Mouse (Mus musculus) hindbrain, embryonic 14.5 days (tissue): Measurements from ENCODE around the gene Btbd9. TPM values are rescaled to one million over a fixed set of nuclear protein-coding genes. Genes with fewer than 3 reads are reported as not detected.

Source experiments
- ATAC-seq: fragments of 200-750 bp; cut with Nextera tagmentation; 2 replicates; pipeline ENCODE4 v1.8.0; 2017; ENCODE audit warnings: moderate number of reproducible peaks, mild to moderate bottlenecking, moderate TSS enrichment, moderate library complexity; ENCODE audit not compliant: low FRiP score
- DNase-seq: peaks from one replicate; pipeline ENCODE4 v3.0.0-alpha.2; 2015; ENCODE audit warnings: low spot score
- H3K27ac ChIP-seq: fragments of 300-500 bp; sonication (generic); 2 replicates; pipeline ENCODE4 v1.5.1; 2014; ENCODE audit warnings: mild to moderate bottlenecking, moderate library complexity
- H3K27me3 ChIP-seq: fragments of 300-500 bp; sonication (generic); 2 replicates; pipeline ENCODE4 v1.6.1; 2014; ENCODE audit warnings: mild to moderate bottlenecking, low read length, mixed read lengths; ENCODE audit not compliant: control insufficient read depth, insufficient read depth
- H3K36me3 ChIP-seq: fragments of 300-500 bp; sonication (generic); replicated peaks from 2 replicates; pipeline ENCODE4 v1.6.1; 2014; ENCODE audit not compliant: control insufficient read depth, insufficient read depth
- H3K4me1 ChIP-seq: fragments of 300-500 bp; sonication (generic); replicated peaks from 2 replicates; pipeline ENCODE4 v1.6.1; 2014; ENCODE audit warnings: antibody characterized with exemption, low read length, mixed read lengths; ENCODE audit not compliant: control insufficient read depth, insufficient read depth
- H3K4me2 ChIP-seq: fragments of 300-500 bp; sonication (generic); replicated peaks from 2 replicates; pipeline ENCODE4 v1.6.1; 2014; ENCODE audit warnings: mild to moderate bottlenecking, moderate library complexity
- H3K4me3 ChIP-seq: fragments of 300-500 bp; sonication (generic); replicated peaks from 2 replicates; pipeline ENCODE4 v1.5.1; 2014; ENCODE audit warnings: mild to moderate bottlenecking, low read length
- H3K9ac ChIP-seq: fragments of 300-500 bp; sonication (generic); 2 replicates; pipeline ENCODE4 v1.6.1; 2014
- H3K9me3 ChIP-seq: fragments of 300-500 bp; sonication (generic); 2 replicates; pipeline ENCODE4 v1.6.1; 2016; ENCODE audit warnings: low read length; ENCODE audit not compliant: control insufficient read depth
- WGBS: fragments of 180-500 bp; shearing (Covaris S2); extraction: QIAGEN DNeasy Blood & Tissue Kit; methylation state at CpG from one replicate; pipeline ENCODE4 v1.1.7; 2014; 5-methylcytosine and 5-hydroxymethylcytosine counted together
- polyA plus RNA-seq: library from polyadenylated mRNA; unstranded; fragments of >200 nt; fragmentation: Nextera tagmentation; extraction: Ambion mirVana; gene quantifications from 2 replicates; pipeline ENCODE4 v1.2.1, GENCODE M21; 2014

The Btbd9 gene
- polyA plus RNA-seq, 1 experiment from 2014 or later = 126 TPM

GRCm38 (mm10) chr17:30336816-30337215 lies 239.5 kb downstream of the Btbd9 start:
- no peak overlapping the region for H3K4me2 ChIP-seq
- H3K9me3 ChIP-seq = no peaks in the 10 kb centered on the region
- peaks cover 17% of the 10 kb centered on the region for H3K4me1 ChIP-seq
- H3K36me3 ChIP-seq = no peaks in the 10 kb centered on the region
- ATAC-seq (no peak), DNase-seq (no peak)
- no peak overlapping the region for H3K4me3 ChIP-seq
- H3K27ac ChIP-seq = no peak overlapping the region
- 45% methylated on average over 7 of the region's 7 CpGs for WGBS
- no peaks in the 10 kb centered on the region for H3K27me3 ChIP-seq
- no peak overlapping the region for H3K9ac ChIP-seq

GRCm38 (mm10) chr17:30336280-30336679 lies 240.0 kb downstream of the Btbd9 start:
- Histone ChIP-seq H3K27ac (no peak overlapping the region), H3K9ac (no peak overlapping the region), H3K4me1 (peaks cover 17% of the 10 kb centered on the region), H3K4me2 (no peak overlapping the region), H3K9me3 (no peaks in the 10 kb centered on the region), H3K27me3 (no peaks in the 10 kb centered on the region), H3K4me3 (no peak overlapping the region), H3K36me3 (no peaks in the 10 kb centered on the region)
- DNase-seq (no peak), ATAC-seq (no peak)
- 57% methylated on average over 5 of the region's 5 CpGs for WGBS

DNA sequence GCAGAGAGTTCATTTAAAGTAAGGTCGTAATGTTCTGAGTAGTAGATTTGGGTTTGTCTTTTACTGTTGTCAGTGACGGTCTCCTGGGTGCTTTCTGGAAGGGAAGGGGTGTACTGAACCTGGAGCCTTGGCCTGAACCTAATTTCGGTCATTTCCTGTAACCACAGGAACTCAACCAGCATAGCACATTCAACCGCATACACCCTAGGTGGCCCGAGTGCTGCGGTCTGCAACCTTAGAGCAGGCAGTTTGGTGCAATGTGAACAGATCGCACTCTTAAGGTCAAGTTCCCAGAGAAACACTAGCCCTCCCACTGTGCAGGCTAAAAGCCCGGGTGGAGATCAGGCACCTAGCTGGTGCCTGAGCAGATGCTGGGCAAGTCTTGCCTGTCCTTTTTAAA lies 240.5 kb downstream of the Btbd9 start:
- H3K4me1 ChIP-seq = peaks cover 13% of the 10 kb centered on the region
- DNase-seq (no peak), ATAC-seq (no peak)
- H3K4me3 ChIP-seq = no peak overlapping the region
- WGBS = 65% methylated on average over 8 of the region's 8 CpGs
- no peaks in the 10 kb centered on the region for H3K9me3 ChIP-seq
- H3K36me3 ChIP-seq = no peaks in the 10 kb centered on the region
- H3K9ac ChIP-seq = no peak overlapping the region
- no peak overlapping the region for H3K27ac ChIP-seq
- H3K4me2 ChIP-seq = no peak overlapping the region
- H3K27me3 ChIP-seq = no peaks in the 10 kb centered on the region

GRCm38 (mm10) chr17:30334257-30334656 lies 242.0 kb downstream of the Btbd9 start:
- Histone ChIP-seq H3K9me3 (no peaks in the 10 kb centered on the region), H3K27me3 (no peaks in the 10 kb centered on the region), H3K4me1 (peaks cover 9% of the 10 kb centered on the region), H3K4me2 (no peak overlapping the region), H3K4me3 (no peak overlapping the region), H3K36me3 (no peaks in the 10 kb centered on the region), H3K27ac (no peak overlapping the region), H3K9ac (no peak overlapping the region)
- no peak for DNase-seq
- whole genome bisulfite sequencing = 77% methylated on average over 6 of the region's 6 CpGs
- ATAC-seq = no peak

GRCm38 (mm10) chr17:30333136-30333535 lies 243.2 kb downstream of the Btbd9 start:
- no peak overlapping the region for H3K4me2 ChIP-seq
- H3K9me3 ChIP-seq = no peaks in the 10 kb centered on the region
- 87% methylated on average over 4 of the region's 4 CpGs for WGBS
- no peak for DNase-seq
- no peak overlapping the region for H3K4me3 ChIP-seq
- H3K27me3 ChIP-seq = no peaks in the 10 kb centered on the region
- H3K27ac ChIP-seq = no peak overlapping the region
- peaks cover 18% of the 10 kb centered on the region for H3K4me1 ChIP-seq
- no peaks in the 10 kb centered on the region for H3K36me3 ChIP-seq
- ATAC-seq = no peak
- no peak overlapping the region for H3K9ac ChIP-seq

DNA sequence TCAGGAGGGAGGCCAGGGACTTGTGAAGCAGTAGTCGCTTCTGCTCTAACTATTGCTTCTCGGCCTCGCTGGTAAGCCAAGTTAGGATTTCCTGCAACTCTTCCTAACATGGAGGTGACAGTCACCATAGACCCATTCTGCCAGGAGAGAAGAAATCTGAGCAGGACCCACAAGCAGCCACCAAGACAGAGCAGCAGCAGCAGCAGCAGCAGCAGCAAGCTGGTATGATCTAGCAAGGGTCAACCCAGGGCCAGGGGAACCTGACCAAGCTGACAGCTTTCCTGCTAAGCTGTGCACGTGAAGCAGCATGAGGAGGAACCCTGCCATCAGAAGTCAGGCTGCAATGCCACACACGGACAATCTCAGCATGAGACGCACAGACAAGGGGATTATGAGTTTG lies 244.9 kb downstream of the Btbd9 start:
- no peaks in the 10 kb centered on the region for H3K9me3 ChIP-seq
- no peak overlapping the region for H3K4me2 ChIP-seq
- no peak for DNase-seq
- H3K9ac ChIP-seq = no peak overlapping the region
- H3K4me1 ChIP-seq = peaks cover 11% of the 10 kb centered on the region
- H3K27ac ChIP-seq = no peak overlapping the region
- H3K4me3 ChIP-seq = no peak overlapping the region
- H3K36me3 ChIP-seq = no peaks in the 10 kb centered on the region
- 74% methylated on average over 6 of the region's 6 CpGs for WGBS
- ATAC-seq = no peak
- H3K27me3 ChIP-seq = no peaks in the 10 kb centered on the region

DNA sequence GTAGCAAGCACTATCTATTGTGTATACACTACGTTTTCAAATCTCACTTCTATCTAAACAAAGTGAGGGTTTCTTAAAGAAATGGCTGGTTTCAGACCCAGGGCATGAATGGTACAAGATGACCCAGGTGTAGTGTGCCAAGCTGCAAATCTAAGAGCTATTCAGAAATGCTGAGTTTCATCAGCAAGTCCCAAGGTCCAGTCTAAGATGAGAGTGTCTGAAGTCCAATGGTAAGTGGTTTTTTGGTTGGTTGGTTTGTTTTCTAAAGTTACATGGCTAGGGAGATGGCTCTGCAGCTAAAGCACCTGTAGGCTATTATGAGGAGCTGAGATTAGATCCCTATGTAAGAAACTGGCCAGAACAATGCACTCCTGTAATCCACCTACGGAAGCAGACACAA lies 246.8 kb downstream of the Btbd9 start:
- Histone ChIP-seq H3K4me1 (0 out of 2 replicates have a peak, but pooled peaks cover 8% of the 10 kb centered on the region), H3K36me3 (no peaks in the 10 kb centered on the region), H3K27me3 (no peaks in the 10 kb centered on the region), H3K4me3 (no peak overlapping the region), H3K27ac (no peak overlapping the region), H3K9ac (no peak overlapping the region), H3K9me3 (no peaks in the 10 kb centered on the region), H3K4me2 (no peak overlapping the region)
- WGBS = 89% methylated on average over 2 of the region's 2 CpGs
- ATAC-seq (no peak), DNase-seq (no peak)

DNA sequence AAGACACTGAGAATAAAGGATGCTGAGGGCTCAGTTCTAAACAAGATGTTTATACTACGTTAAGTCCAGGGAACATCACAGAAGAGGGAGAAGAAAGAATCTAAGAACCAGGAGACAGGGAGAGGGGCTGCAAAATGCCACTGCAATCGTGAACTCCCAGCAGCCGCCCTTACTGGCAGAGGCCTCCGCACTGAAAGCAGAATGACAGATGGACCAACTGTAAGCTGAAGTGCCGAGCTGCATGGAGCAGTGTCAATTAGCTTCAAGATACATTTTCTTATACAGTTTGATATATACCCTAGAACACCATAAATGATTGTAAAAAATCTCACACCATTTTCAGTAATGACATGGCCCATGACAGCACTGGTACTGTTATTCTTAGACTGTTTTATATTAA lies 247.4 kb downstream of the Btbd9 start:
- Histone ChIP-seq H3K9me3 (no peaks in the 10 kb centered on the region), H3K4me2 (no peak overlapping the region), H3K4me1 (0 out of 2 replicates have a peak, but pooled peaks cover 8% of the 10 kb centered on the region), H3K36me3 (no peaks in the 10 kb centered on the region), H3K9ac (no peak overlapping the region), H3K4me3 (no peak overlapping the region), H3K27me3 (no peaks in the 10 kb centered on the region), H3K27ac (no peak overlapping the region)
- DNase-seq (no peak), ATAC-seq (no peak)
- WGBS = 47% methylated on average over 5 of the region's 5 CpGs

- Histone ChIP-seq H3K4me1 (0 out of 2 replicates have a peak, but pooled peaks cover 8% of the 10 kb centered on the region), H3K27me3 (no peaks in the 10 kb centered on the region), H3K27ac (no peak overlapping the region), H3K9ac (no peak overlapping the region), H3K36me3 (no peaks in the 10 kb centered on the region), H3K9me3 (no peaks in the 10 kb centered on the region), H3K4me2 (no peak overlapping the region), H3K4me3 (no peak overlapping the region)
- ATAC-seq (no peak), DNase-seq (no peak)
- WGBS = 82% methylated on average over 1 of the region's 1 CpGs
Observed at GRCm38 (mm10) chr17:30326906-30327305, 249.4 kb downstream of the Btbd9 start.

- H3K36me3 ChIP-seq = no peaks in the 10 kb centered on the region
Observed at GRCm38 (mm10) chr17:30320301-30320700, 256.0 kb downstream of the Btbd9 start.

More at GRCm38 (mm10) chr17:30320301-30320700, 256.0 kb downstream of the Btbd9 start:
- H3K27me3 ChIP-seq = no peaks in the 10 kb centered on the region
- H3K9me3 ChIP-seq = no peaks in the 10 kb centered on the region
- H3K27ac ChIP-seq = no peak overlapping the region
- 90% methylated on average over 1 of the region's 1 CpGs for WGBS
- H3K4me1 ChIP-seq = no peaks in the 10 kb centered on the region
- H3K4me2 ChIP-seq = no peak overlapping the region
- no peak overlapping the region for H3K9ac ChIP-seq
- DNase-seq = no peak
- ATAC-seq = no peak
- H3K4me3 ChIP-seq = no peak overlapping the region
